Mouse (Mus musculus) kidney, embryonic 14.5 days (tissue): Measurements from ENCODE around the gene Wfs1. TPM values are rescaled to one million over a fixed set of nuclear protein-coding genes. Genes with fewer than 3 reads are reported as not detected.

ENCODE experiments used
- ATAC-seq: fragments of 200-750 bp; cut with Nextera tagmentation; 2 replicates; pipeline ENCODE4 v1.8.0; 2017; ENCODE audit warnings: moderate number of reproducible peaks, mild to moderate bottlenecking, moderate TSS enrichment, moderate library complexity; ENCODE audit not compliant: low FRiP score, low TSS enrichment
- H3K27ac ChIP-seq: fragments of 300-500 bp; sonication (generic); 2 replicates; pipeline ENCODE4 v1.5.1; 2014; ENCODE audit warnings: low read depth, mild to moderate bottlenecking, low read length, moderate library complexity, mixed read lengths
- H3K27me3 ChIP-seq: fragments of 300-500 bp; sonication (generic); 2 replicates; pipeline ENCODE4 v1.6.1; 2014; ENCODE audit warnings: mild to moderate bottlenecking, low read length; ENCODE audit not compliant: control insufficient read depth, insufficient read depth
- H3K36me3 ChIP-seq: fragments of 300-500 bp; sonication (generic); 2 replicates; pipeline ENCODE4 v1.6.1; 2014; ENCODE audit warnings: low read length, mixed read lengths; ENCODE audit not compliant: control insufficient read depth, insufficient read depth
- H3K4me1 ChIP-seq: fragments of 300-500 bp; sonication (generic); 2 replicates; pipeline ENCODE4 v1.6.1; 2014; ENCODE audit warnings: low read length, mixed read lengths; ENCODE audit not compliant: control insufficient read depth, insufficient read depth
- H3K4me2 ChIP-seq: fragments of 300-500 bp; sonication (generic); replicated peaks from 2 replicates; pipeline ENCODE4 v1.6.1; 2014; ENCODE audit warnings: low read depth, mild to moderate bottlenecking, low read length
- H3K4me3 ChIP-seq: fragments of 300-500 bp; sonication (generic); 2 replicates; pipeline ENCODE4 v1.5.1; 2014; ENCODE audit warnings: mild to moderate bottlenecking, low read length
- H3K9ac ChIP-seq: fragments of 300-500 bp; sonication (generic); 2 replicates; pipeline ENCODE4 v1.6.1; 2014; ENCODE audit warnings: low read depth, mild to moderate bottlenecking, low read length, moderate library complexity
- H3K9me3 ChIP-seq: fragments of 300-500 bp; sonication (generic); 2 replicates; pipeline ENCODE4 v1.6.1; 2016; ENCODE audit warnings: low read length; ENCODE audit not compliant: control insufficient read depth
- WGBS: fragments of 180-500 bp; shearing (Covaris S2); extraction: QIAGEN DNeasy Blood & Tissue Kit; methylation state at CpG from one replicate; pipeline ENCODE4 v1.1.7; 2014; 5-methylcytosine and 5-hydroxymethylcytosine counted together
- polyA plus RNA-seq: library from polyadenylated mRNA; unstranded; fragments of >200 nt; fragmentation: Nextera tagmentation; extraction: Ambion mirVana; gene quantifications from 2 replicates; pipeline ENCODE4 v1.2.1, GENCODE M21; 2014

Gene Wfs1
- polyA plus RNA-seq, 1 experiment from 2014 or later = 20.9 TPM

DNA sequence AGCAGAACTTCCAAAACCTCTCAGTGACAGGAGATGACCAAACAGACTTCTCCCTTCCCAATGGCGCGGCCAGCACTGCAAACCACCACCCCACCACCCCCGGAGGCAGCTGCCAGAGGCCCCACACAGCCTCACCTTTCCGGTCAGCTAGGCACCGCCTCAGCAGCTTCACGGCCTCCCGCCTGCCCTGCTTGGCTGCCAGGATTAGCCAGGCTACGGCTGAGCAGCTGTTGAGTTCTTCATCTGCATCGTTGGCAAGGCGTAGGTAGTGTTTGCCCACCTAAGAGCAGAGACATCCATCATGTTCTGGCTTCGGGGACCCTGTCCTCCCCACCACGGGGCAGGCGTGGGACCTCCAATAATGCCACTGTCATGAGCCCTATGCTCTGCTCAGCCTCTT, 13.7 kb downstream of the Wfs1 start:
- H3K4me2 ChIP-seq = no peak overlapping the region
- no peak overlapping the region for H3K9ac ChIP-seq
- no peak overlapping the region for H3K27ac ChIP-seq
- H3K4me1 ChIP-seq = peaks cover 26% of the 10 kb centered on the region
- H3K9me3 ChIP-seq = no peaks in the 10 kb centered on the region
- 61% methylated on average over 13 of the region's 13 CpGs for WGBS
- peaks cover 30% of the 10 kb centered on the region for H3K36me3 ChIP-seq
- ATAC-seq = no peak
- H3K27me3 ChIP-seq = no peaks in the 10 kb centered on the region
- H3K4me3 ChIP-seq = no peak overlapping the region

DNA sequence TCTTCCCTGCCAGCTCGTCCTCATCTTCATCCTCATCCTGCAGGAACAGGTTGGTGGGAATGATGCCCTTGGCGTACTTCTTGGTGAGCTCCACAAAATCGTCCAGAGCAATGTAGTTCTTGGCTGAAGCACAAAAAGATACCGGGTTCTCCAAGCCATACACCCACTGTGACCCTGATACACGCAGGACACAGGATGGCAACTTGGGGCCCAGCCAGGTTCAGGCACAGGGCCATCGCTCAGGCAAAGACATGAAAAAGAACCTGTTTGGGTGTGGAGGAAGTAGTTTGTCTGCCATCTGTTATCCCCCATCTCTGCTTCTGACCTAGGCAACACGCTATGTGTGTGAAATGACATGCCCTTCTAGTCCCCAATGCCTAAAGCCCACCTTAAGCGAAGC, 17.4 kb downstream of the Wfs1 start:
- H3K9me3 ChIP-seq = no peaks in the 10 kb centered on the region
- H3K4me3 ChIP-seq = no peak overlapping the region
- no peak overlapping the region for H3K9ac ChIP-seq
- H3K27ac ChIP-seq = no peak overlapping the region
- peaks cover 9% of the 10 kb centered on the region; the same call in 1 of the 2 replicates for H3K4me1 ChIP-seq
- H3K36me3 ChIP-seq = peaks cover 51% of the 10 kb centered on the region
- WGBS = 93% methylated on average over 8 of the region's 8 CpGs
- H3K27me3 ChIP-seq = no peaks in the 10 kb centered on the region
- H3K4me2 ChIP-seq = no peak overlapping the region
- no peak for ATAC-seq

DNA sequence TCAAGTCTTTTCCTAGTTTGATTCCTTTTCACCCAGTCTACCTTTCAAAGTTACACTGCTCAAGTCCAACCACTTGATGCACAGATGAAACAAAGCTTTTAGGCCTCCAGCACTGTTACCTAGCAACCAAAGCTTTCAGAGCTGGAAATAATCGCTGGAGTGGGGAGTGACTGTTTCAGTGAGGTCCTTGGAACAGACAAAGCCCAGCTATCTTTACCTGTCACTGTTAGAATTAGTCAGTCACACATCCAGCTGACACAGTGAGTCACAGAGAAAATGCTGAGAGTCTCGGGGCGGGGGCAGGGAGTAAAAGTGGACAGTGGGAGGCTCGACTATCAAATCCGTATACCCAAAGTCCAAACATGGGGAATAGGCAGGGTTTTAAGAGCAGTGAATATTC, 28.5 kb downstream of the Wfs1 start:
- Histone ChIP-seq H3K4me2 (no peak overlapping the region), H3K4me3 (no peak overlapping the region), H3K4me1 (no peaks in the 10 kb centered on the region), H3K27me3 (no peaks in the 10 kb centered on the region), H3K36me3 (no peaks in the 10 kb centered on the region; the same call in 1 of the 2 replicates), H3K9me3 (no peaks in the 10 kb centered on the region; the same call in 1 of the 2 replicates), H3K9ac (no peak overlapping the region), H3K27ac (no peak overlapping the region)
- 56% methylated on average over 5 of the region's 5 CpGs for WGBS
- ATAC-seq = no peak

DNA sequence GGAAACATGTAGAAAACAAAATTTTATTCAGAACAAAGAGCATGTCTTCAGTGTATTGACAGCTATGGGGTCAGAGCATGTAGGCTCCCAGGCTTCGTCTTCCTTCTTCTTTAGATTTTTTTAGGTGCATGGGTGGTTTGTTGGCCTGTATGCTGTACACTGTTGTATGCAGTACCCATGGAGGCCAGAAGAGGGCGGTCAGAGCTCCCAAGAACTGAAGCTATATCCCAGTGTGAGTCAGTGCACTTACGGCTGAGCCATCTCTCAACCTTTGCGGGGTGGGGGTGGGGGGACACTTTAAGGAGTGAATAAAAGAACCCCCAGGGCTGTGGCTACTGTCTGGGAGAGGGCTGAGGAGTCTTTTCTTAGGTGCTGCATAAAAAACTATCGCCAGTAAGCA, 30.2 kb downstream of the Wfs1 start:
- Histone ChIP-seq H3K9me3 (no peaks in the 10 kb centered on the region; the same call in 1 of the 2 replicates), H3K4me2 (no peak overlapping the region), H3K27ac (no peak overlapping the region), H3K9ac (no peak overlapping the region), H3K27me3 (no peaks in the 10 kb centered on the region), H3K36me3 (no peaks in the 10 kb centered on the region), H3K4me1 (no peaks in the 10 kb centered on the region), H3K4me3 (no peak overlapping the region)
- ATAC-seq = no peak
- 31% methylated on average over 5 of the region's 5 CpGs for WGBS

DNA sequence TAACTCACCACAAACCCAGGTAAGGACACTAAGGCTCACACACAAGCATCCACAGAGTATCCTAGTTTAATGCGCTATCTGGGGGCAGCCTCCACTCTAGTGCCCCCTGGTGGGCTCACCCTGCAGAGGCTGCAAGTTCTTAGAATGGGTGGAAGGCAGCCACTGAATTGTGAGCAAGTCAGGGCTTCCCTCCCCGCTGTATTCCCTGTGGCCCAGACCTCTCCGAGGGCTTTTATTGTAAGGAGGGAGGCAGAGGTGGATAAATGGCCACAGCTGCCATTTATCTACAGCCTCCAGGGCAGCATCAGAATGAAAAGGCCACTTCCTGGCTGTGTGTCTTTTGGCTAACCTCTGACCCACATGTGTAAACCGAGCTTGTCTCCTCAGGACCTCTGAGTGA, 33.6 kb downstream of the Wfs1 start:
- no peak for ATAC-seq
- Histone ChIP-seq H3K9ac (no peak overlapping the region), H3K4me2 (no peak overlapping the region), H3K36me3 (no peaks in the 10 kb centered on the region), H3K9me3 (no peaks in the 10 kb centered on the region; the same call in 1 of the 2 replicates), H3K27me3 (no peaks in the 10 kb centered on the region), H3K4me3 (no peak overlapping the region), H3K27ac (no peak overlapping the region), H3K4me1 (no peaks in the 10 kb centered on the region)
- 10% methylated on average over 4 of the region's 4 CpGs for WGBS

DNA sequence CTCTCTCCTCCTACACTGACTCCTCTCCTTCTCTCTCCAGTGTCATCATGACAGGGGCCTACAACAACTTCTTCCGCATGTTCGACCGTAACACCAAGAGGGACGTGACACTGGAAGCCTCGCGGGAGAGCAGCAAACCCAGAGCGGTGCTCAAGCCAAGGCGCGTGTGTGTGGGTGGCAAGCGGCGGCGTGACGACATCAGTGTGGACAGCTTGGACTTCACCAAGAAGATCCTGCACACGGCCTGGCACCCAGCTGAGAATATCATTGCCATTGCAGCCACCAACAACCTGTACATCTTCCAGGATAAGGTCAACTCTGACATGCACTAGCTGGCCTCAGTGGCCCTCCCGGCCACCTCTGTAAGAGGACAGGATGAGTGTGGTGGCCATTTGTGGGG, 36.7 kb downstream of the Wfs1 start:
- H3K4me2 ChIP-seq = no peak overlapping the region
- no peak overlapping the region for H3K27ac ChIP-seq
- WGBS = 89% methylated on average over 15 of the region's 15 CpGs
- no peak overlapping the region for H3K4me3 ChIP-seq
- no peak for ATAC-seq
- no peaks in the 10 kb centered on the region for H3K9me3 ChIP-seq
- no peak overlapping the region for H3K9ac ChIP-seq
- no peaks in the 10 kb centered on the region for H3K27me3 ChIP-seq
- H3K4me1 ChIP-seq = no peaks in the 10 kb centered on the region
- H3K36me3 ChIP-seq = no peaks in the 10 kb centered on the region

DNA sequence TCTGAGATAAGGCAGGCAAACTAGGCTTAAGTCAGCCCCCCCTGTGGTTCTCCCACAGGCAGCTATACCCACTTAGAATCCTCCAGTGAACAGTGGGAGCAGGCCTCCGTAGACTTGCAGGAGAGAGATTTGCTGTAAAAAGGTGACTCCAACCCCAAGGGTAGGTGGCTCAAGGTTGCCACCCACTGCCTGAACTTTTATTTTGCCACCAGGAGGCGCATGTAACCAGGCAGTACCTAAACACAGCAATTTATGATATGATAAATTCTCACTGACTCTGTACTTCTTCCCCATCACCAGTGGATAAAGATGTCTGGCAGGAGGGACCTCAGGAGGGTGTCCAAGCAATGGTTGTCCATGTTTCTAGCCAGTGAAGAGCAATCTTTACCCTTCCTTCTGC, 38.1 kb downstream of the Wfs1 start:
- Histone ChIP-seq H3K9ac (no peak overlapping the region), H3K4me2 (no peak overlapping the region), H3K27me3 (no peaks in the 10 kb centered on the region), H3K27ac (no peak overlapping the region), H3K36me3 (no peaks in the 10 kb centered on the region), H3K4me1 (no peaks in the 10 kb centered on the region), H3K4me3 (no peak overlapping the region), H3K9me3 (no peaks in the 10 kb centered on the region)
- no peak for ATAC-seq
- 75% methylated on average over 2 of the region's 2 CpGs for WGBS

DNA sequence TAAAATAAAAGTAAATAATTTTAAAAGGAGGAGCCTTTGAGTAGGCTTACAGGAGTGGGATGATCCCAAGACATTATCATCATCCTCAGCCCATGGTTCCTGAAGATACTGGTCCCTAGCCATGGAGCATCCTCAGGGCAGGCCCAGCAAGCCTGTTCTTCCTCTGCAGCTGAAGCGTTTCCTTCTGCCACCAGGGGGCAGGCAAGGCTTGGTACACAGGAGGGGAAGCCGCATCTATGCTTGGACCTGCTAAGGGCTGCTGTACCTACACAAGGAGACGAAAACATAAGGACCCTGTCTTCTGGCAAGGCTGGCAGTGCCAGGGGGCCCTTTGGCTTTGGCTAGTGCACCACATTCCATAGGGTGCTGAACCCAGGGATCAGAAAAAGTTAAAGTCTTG, 40.2 kb downstream of the Wfs1 start:
- no peak for ATAC-seq
- no peak overlapping the region for H3K27ac ChIP-seq
- H3K36me3 ChIP-seq = no peaks in the 10 kb centered on the region
- no peak overlapping the region for H3K4me2 ChIP-seq
- no peak overlapping the region for H3K9ac ChIP-seq
- 12% methylated on average over 3 of the region's 3 CpGs for WGBS
- 0 out of 2 replicates have a peak, but pooled peaks cover 8% of the 10 kb centered on the region for H3K4me1 ChIP-seq
- H3K27me3 ChIP-seq = no peaks in the 10 kb centered on the region
- H3K4me3 ChIP-seq = no peak overlapping the region
- no peaks in the 10 kb centered on the region for H3K9me3 ChIP-seq

DNA sequence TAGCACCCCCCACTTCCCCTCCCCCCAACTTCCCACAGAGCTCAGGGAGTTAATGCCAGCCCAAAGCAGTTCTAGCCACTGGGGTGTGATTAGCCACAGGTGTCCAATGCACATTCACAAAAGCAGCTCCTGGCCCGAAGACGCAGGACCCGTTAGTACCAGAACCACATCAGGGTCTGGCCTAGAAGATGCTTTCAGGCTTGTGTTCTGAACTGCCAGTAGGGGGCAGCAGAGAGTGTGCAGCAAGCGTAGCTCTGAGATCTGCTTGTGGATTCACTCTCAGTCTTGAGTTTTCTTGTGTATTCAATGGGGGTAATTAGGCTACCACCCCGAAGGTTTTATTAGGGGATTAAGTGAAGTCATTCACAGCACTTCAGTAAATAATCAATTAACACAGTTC, 42.6 kb downstream of the Wfs1 start:
- Histone ChIP-seq H3K4me3 (no peak overlapping the region), H3K4me2 (no peak overlapping the region), H3K9me3 (no peaks in the 10 kb centered on the region), H3K4me1 (0 out of 2 replicates have a peak, but pooled peaks cover 8% of the 10 kb centered on the region), H3K36me3 (no peaks in the 10 kb centered on the region), H3K27me3 (no peaks in the 10 kb centered on the region), H3K9ac (no peak overlapping the region), H3K27ac (no peak overlapping the region)
- 11% methylated on average over 5 of the region's 5 CpGs for WGBS
- ATAC-seq = no peak
